8 mouse cellular contexts compared by ENCODE assay signal in genomic region chr11:101095314-101096024, GRCm38 (mm10). TPM values are rescaled to one million over a fixed set of nuclear protein-coding genes. Genes with fewer than 3 reads are reported as not detected.
DNase-seq lines count a peak whose midpoint lies in the region; ATAC-seq and TF ChIP-seq lines count a peak whose summit lies in the region.

Gene Psmc3ip (minus strand): TSS chr11:101095436.

- no peaks in the 10 kb centered on the region for H3K9me3 ChIP-seq in hindbrain, postnatal 0 days (ENCODE audit: low read length)

- peaks cover 70% of the 10 kb centered on the region for H3K36me3 ChIP-seq in hindbrain, postnatal 0 days (ENCODE audit: insufficient read depth, low read length)
- H3K36me3 ChIP-seq in macrophage (ENCODE audit: inconsistent target): peaks cover 52% of the 10 kb centered on the region

- no peaks in the 10 kb centered on the region for H3K79me2 ChIP-seq in macrophage (ENCODE audit: inconsistent target)

- ATAC-seq in activated CD4-positive, CD25-positive, alpha-beta regulatory T cell, adult 4 months: peak; percentile 86
- ATAC-seq in common myeloid progenitor, adult 5-6 weeks (replicated peaks; ENCODE audit: low read depth, poor library complexity, severe bottlenecking): peak; percentile 96
- ATAC-seq in hindbrain, postnatal 0 days: peak; percentile 97

- TF ChIP-seq CTCF in gastrocnemius, adult 2 months (IDR thresholded peaks at IDR 0.05): peak; percentile 87
- peak; percentile 84 for TF ChIP-seq CTCF in hindbrain, postnatal 0 days (IDR thresholded peaks at IDR 0.05; ENCODE audit: low read depth)
- TF ChIP-seq CTCF in left cerebral cortex, adult 2 months (IDR thresholded peaks at IDR 0.05): peak; percentile 83

- H3K4me2 ChIP-seq in hindbrain, postnatal 0 days (ENCODE audit: low read depth, low read length): peak within 1 kb of the TSS; percentile 88

- no peaks in the 10 kb centered on the region for H3K27me3 ChIP-seq in hindbrain, postnatal 0 days (ENCODE audit: insufficient read depth, low read length)

- H3K27ac ChIP-seq in gastrocnemius, adult 2 months: peak within 1 kb of the TSS; percentile 99
- H3K27ac ChIP-seq in hindbrain, postnatal 0 days: peak within 1 kb of the TSS; percentile 91
- peak within 1 kb of the TSS; percentile 92 for H3K27ac ChIP-seq in left cerebral cortex, adult 2 months
- H3K27ac ChIP-seq in macrophage: peak within 1 kb of the TSS; percentile 86

- peak within 1 kb of the TSS; percentile 64 for H3K9ac ChIP-seq in hindbrain, postnatal 0 days (replicated peaks; ENCODE audit: low read length)

- under 1% methylated on average over 43 of the region's 43 CpGs for WGBS in hindbrain, postnatal 0 days
- under 1% methylated on average over 41 of the region's 43 CpGs for WGBS in macrophage (ENCODE audit: missing documents)

- H3K4me1 ChIP-seq in hindbrain, postnatal 0 days (ENCODE audit: insufficient read depth, low read length): peaks cover 2% of the 10 kb centered on the region; the same call in 1 of the 2 replicates

- peak within 1 kb of the TSS; percentile 100 for H3K4me3 ChIP-seq in gastrocnemius, adult 2 months
- H3K4me3 ChIP-seq in hindbrain, postnatal 0 days (ENCODE audit: low read length): peak within 1 kb of the TSS; percentile 62
- H3K4me3 ChIP-seq in left cerebral cortex, adult 2 months: peak within 1 kb of the TSS; percentile 91
- H3K4me3 ChIP-seq in macrophage (ENCODE audit: inconsistent target): peak within 1 kb of the TSS; percentile 77

- peak; percentile 97 for DNase-seq in gastrocnemius, adult 2 months
- DNase-seq in hindbrain, postnatal 0 days (ENCODE audit: low spot score): peak; percentile 97
- DNase-seq in left cerebral cortex, adult 2 months (ENCODE audit: extremely low spot score in 1 of 2, low spot score in 2 of 2): peak; percentile 93
- peak; percentile 93 for DNase-seq in retina, postnatal 7 days (ENCODE audit: low read depth, low spot score)
- peak; percentile 89 to 91 for DNase-seq in urinary bladder, adult 18-20 months (ENCODE audit: low spot score in 2 of 2)

- intact Hi-C loops in gastrocnemius, adult 2 months (cut with DNase I): loop anchor here (1.0 kb wide), 1 partner anchor 78 kb away; no protein-coding TSS in a partner anchor
- intact Hi-C loops in left cerebral cortex, adult 2 months (cut with DNase I): loop anchor here (1.0 kb wide), 1 partner anchor 82 kb away; no protein-coding TSS in a partner anchor

RNA-seq across cellular contexts. Expression of gene Psmc3ip, which starts in this region (rescaled TPM):
- polyA plus RNA-seq in activated CD4-positive, CD25-positive, alpha-beta regulatory T cell, adult 4 months (2017; shearing (Covaris generic)): 10 to 100 TPM; 12.3 to 13.4 TPM
- total RNA-seq in common myeloid progenitor, adult 5-6 weeks (2017): 46.7 and 57.6 TPM in 2 replicates
- 1 to 10 TPM; 1.5 to 2.2 TPM for total RNA-seq in gastrocnemius, adult 2 months (2021)
- 2.9 and 5.5 TPM in 2 replicates for total RNA-seq in hindbrain, postnatal 0 days (2014; rRNA removed)
- polyA plus RNA-seq in hindbrain, postnatal 0 days (2015; fragmentation: Nextera tagmentation; extraction: Ambion mirVana): 16.3 and 17.5 TPM in 2 replicates
- 1 to 10 TPM; 2.7 to 3.1 TPM for total RNA-seq in left cerebral cortex, adult 2 months (2021)
- total RNA-seq in macrophage (2018; cell fraction: chromatin; rRNA removed): 1 to 10 TPM in 19 of 26 experiments, under 1 TPM in 5, not detected in 2; 0.49 to 4.5 (median 2.4) TPM
- 1 to 10 TPM in 22 of 26 experiments, under 1 TPM in 4; 0.62 to 3.1 (median 1.5) TPM for total RNA-seq in macrophage (2018; cell fraction: cytosol; rRNA removed)
- 1 to 10 TPM in 11 of 26 experiments, under 1 TPM in 11, not detected in 4; 0.49 to 9.9 (median 1.0) TPM for total RNA-seq in macrophage (2018; cell fraction: nucleus; rRNA removed)
- 0.90 to 14.7 TPM (median 3.7 TPM) in 3 replicates for polyA plus RNA-seq in macrophage (2018)

Comparison
In these comparisons a context has a peak if more than half of its experiments do, and no peak if none do; other contexts are left out.
1. Peak in every context shown above with its lines: DNase-seq, ATAC-seq, H3K4me3 ChIP-seq and H3K27ac ChIP-seq.